Mouse (Mus musculus) gastrocnemius, adult 8-10 months (tissue): ENCODE data around the gene Otud6a. TPM values are rescaled to one million over a fixed set of nuclear protein-coding genes. Genes with fewer than 3 reads are reported as not detected.
"Not testable (repeated sequence)": the region's sequence is repeated elsewhere in the genome, so short reads cannot be mapped to it uniquely, and the experiment has no call there.

Source experiments
- DNase-seq, 2 experiments: peaks; one replicate each; pipeline ENCODE4 v3.0.0; 2022; ENCODE audit warnings: low spot score in 2 of 2
- microRNA-seq: library from miRNA; unstranded; fragments of <30 nt; microRNA quantifications from one replicate; pipeline ENCODE4 v1.2.0, GENCODE M21; 2022
- total RNA-seq, 4 experiments: library from RNA; stranded (reverse); gene quantifications; 2 replicates each; pipeline ENCODE4 v1.2.4; 2022

Gene Otud6a
- not detected for total RNA-seq

DNA sequence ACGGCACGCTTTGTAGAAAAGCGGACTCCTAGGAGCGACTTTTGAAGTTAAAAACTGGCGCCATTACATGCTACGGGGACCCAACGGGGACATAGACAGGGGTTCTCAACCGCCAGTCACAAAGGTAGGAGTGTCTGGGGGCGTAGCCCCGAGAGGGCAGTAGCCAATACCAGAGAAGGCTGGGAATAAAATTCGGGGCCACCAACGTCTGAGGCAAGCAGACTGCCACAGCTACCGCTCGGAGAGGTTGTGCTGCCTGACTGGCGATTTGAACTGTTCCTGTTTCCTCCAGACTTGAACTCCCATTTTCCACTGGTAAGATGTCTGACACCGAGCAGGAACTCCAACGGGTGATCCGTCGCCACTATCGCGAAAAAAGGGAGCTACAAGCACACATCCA, at the start of gene Otud6a:
Gene Otud6a, plus strand, starts transcription at position 321 of the 400 bp plus-strand sequence.
- DNase-seq = no peak

DNA sequence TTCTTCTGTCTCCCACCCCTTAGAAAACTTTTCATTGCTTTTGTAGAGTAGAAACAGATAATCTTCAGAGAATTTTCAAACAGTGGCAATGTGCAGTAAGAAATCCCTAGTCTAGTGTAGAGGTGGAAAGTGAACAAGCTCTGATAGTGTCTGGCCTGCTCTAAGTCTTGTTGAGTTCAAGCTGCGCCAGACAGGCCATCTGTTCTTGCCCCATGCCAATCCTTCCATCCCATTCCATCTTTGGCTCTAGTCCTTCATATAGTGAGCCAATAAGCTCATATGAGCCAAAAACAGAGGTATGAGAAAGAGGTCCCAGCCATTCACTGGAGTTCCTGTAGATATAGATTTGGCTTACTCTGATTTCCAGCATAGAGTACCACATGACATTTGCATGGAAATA, 38.9 kb upstream of the Otud6a start:
- no peak for DNase-seq

DNA sequence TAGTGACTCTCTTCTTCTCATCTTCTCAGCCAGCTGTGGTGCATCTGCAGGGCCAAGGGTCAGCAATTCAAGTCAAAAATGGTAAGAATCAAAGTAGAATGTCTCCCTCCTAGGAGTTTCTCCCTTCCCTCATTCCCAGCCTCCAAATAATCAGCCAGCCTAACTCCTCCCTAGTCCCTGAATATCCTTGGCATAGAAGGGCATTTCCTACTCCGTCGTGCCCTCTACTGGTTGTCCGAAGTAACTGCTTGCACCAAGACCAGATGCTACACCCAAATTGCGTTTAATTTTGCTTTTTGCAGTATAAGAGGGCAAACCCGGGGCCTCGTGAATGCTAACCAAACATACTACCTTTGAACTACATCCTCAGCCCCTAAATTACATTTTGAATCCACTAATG, 36.5 kb upstream of the Otud6a start:
- DNase-seq = no peak

DNA sequence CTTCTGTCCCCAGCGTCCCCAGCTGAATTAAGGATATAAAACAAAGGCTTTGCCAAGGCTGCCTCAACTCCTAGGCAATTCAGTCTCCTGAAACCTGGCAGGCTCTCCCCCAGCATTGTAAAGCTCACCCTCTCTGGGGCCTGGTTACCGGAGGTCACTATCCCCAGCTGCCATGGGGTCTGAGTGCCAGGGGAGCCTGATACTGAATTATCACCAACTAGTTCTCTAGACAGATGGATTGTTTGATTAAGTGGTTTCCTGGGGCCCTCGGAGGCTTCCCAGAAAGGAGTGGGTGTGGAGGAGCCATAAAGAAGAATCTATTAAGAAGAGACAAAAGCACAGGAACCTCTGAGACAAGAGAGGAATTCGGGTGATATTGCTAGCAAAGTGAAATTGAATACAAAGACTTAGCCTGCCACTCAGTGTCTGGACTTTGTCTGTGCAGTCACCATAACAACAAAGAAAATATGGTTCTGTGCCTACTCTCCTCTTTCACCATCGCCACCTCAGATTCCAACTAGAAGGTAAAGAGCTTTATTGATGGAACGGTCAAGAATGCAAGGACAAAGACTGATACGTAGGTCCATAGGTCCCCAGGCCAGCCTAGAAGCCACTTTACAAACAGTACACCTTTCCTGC, 34.5 kb upstream of the Otud6a start:
- no peak for DNase-seq

DNA sequence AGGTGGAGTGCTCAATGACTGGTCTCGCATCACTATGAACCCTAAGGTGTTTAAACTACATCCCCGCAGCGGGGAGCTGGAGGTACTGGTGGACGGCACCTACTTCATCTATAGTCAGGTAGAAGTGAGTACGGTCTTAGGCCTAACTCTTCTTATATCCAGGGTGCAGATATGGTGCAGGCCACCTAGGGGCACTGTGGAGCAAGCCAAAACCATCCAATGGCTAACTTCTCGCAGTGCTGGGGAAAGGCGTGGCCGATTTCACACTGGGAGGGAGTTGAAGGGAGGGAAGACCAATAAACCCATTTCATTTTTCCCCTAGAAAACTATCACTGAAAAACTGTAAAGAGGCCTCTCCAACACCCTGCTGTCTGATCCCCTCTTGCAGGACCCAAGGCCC, 33.8 kb upstream of the Otud6a start:
- no peak for DNase-seq

DNA sequence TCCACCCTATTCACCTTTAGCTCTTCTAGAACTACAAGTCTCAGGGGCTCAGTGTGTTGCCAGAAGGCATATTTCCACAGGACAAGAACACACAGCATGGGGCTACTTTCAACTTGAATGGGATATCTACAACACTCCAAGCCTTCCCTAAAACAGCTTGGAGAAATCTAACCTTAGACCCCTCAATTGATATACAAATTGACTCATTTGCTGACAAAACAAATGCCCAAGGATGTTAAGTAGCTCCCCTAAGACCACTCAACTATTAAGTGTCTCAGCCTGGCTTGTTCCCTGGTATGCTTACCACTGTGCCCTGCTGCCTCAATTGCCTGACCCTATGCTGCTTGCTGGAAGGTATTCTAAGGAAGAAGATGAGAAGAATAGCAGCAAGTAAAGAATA, 27.9 kb upstream of the Otud6a start:
- no peak for DNase-seq

DNA sequence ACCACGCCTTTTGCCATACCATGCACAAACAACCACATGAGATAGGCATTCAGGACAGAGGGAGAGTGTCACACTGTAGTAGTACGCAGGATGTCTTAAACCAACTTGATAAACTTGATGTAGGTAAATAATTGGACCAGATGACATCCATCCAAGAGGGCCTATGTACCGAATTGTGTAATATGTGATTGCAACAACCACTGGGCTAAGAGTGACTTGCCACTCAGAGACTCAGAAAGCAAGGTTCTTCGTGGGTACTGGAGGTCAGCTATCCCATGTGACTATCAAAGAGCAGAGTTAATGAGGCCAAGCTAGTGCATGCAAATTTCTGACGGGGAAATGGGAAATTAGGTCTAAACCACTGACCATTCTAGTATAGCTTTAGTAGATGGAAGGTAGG, 27.2 kb upstream of the Otud6a start:
- DNase-seq = no peak

DNA sequence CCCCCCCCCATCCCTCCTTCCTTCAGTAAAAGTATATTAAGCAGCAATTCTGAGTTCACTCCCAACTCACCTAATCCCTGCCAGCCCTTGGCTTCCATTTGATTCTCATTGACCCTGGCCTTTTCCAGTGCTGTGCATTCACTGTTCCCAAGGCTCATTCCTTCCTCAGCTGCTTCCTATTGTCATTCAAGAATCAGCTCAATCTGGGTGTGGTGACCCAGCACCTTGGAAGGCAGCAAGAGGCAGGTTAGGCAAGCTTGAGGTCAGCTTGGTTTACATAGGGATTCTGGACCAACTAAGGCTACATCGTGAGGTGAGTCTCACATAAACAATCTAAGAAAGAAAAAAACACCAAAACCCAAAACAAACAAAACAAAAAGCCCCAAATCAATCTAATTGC, 19.6 kb upstream of the Otud6a start:
- no peak for DNase-seq

DNA sequence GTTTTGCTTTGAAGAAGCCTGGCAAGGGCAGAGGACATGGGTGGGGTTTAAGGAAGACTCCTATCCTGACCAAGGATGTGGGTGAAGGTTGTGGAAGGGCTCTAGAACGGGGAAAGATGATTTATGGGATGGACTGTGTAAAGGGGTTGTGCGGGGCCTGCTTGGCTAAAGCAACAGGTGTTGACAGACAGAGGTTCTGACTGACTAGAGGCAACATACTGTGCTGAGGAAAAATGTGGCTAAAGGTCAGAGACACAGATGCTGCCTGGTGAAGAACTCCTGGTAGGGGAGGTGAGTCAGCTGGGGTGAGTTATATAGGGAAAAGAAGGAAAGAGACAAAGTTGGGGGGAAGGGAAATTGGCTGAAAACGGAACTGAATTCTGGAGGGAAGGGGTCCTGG, 3.5 kb downstream of the Otud6a start:
- no peak for DNase-seq

DNA sequence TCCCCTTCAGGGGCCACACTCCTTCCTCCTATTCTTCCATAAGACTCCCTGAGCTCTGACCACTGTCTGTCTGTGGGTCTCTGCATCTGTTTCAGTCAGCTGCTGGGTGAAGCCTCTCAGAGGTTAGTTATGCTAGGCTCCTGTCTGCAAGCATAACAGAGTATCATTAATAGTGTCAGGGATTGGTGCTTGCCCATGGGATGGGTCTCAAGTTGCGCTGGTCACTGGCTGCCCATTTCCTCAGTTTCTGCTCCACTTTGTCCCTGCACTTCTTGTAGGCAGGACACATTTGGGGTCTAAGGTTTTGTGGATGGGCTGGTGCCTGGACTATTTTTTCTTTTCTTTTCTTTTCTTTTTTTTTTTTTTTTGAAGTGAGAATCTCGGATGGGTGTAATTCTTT, 13.8 kb downstream of the Otud6a start, which contains the start of gene Awat2:
Gene Awat2, minus strand, starts transcription at position 101 of the 400 bp plus-strand sequence.
- not testable (repeated sequence) for DNase-seq

DNA sequence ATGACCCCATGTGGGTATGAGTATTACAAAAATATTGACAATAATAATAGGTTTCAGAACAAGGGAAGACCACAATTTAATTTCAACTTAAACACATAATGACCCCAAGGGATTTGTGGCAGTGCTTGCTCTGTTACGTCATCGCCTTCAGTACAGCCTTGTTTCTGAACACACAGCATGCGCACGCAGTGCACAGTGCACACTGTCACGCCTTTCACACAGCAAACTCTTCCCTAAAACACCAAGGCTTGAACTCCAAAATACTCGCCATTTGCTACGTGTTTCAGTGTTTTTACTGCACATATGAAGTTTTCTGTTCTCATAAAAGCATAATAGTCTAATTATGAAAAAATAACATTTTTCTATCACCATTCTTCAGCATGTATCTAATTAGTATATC, 14.7 kb downstream of the Otud6a start:
- no peak for DNase-seq

DNA sequence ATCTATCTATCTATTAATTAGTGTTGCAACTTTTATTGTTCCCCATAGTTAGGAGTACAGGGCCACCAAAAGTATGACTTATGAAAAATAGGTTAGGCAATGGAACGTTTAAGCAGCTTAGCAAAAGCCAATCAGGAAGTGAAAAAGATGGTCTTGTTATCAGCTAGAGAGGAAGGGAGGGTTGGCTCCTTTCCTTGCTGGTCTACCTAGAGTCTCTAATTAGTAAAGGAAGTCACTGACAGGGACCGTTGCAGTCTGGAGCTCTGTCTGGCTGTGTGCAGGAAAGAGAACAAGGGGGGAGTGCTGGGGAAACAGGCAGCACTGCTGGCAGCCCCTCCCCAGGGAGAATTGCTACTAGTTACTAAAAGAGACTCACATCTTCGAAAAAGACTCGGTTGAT, 39.2 kb downstream of the Otud6a start:
- no peak for DNase-seq

DNA sequence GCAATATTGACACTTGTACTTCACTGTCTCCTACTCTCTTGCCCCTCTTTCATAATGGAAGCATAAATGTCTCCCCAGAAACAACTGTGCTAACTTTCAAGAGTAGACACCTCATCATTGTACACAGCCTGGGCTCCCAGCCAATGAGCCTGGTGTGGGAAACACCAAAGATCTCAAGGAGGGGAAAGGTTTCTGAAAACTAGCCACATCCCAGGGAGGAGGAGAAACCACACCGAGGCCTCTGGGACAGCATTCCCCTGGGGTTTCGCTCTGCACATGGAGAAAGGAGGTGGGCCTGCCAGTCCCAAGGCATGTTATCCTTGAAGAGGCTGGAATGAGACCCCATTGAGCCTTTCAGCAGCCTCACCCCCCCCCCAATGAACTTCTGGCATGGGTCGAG, 41.3 kb downstream of the Otud6a start:
- DNase-seq = no peak

DNA sequence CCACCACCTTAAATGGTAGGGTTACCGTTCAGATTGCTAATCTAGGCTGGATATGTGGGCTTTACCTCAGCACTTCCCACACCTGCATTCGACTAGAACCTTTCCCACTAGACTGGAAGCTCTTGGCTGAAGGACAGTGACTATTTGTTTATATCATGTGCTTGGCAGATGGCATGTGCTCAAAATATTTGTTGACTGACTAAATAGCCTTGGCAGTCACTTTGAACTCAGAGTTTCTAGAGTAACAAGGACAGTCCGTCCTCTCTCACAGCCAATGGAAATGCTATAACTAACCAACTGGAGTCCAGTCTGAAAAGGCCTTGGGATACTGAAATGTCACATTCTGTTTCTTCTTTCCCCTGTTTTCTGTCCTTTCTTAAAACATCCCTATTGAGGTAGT, 42.7 kb downstream of the Otud6a start:
- no peak for DNase-seq

DNA sequence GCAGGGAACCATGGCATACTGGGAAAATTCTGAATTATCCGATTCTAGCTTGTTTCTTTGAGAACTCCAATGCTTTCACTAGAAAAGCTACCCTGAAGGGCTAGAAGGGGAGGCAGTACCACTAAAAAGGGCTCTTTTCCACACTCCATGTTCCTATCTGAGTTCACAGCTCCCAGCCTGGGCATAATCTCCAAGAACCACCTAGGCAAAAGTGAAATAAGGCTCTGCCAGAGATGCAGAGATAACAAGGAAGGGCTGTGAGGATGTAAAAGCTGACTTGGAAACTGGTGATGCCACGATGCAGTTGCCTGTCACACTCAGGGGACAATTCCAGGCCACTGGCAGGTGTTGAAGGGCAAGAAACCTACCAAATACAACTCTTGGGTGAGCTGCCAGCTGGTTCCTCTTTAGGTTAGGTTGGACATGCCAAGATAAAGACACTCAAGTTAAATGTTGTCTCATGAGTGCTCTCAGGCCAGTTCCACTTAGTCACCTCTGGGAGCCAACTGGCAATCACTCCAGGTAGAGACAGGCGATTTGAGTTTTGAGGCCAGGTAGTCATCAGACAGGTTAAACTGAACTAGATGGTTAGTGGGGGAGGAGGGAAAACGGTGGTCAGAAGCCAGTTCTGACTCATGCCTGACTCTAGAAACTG, 46.9 kb downstream of the Otud6a start:
- no peak for DNase-seq

Small RNA genes within 50 kb of the gene (microRNA-seq; reads per million reads assigned to microRNA genes)
- 1,535 reads per million, percentile 83 among the genes with 10 or more reads in this experiment for gene Mir676

Other genes with a start within 250 kb of the Otud6a start
- gene Awat2, start 13.7 kb downstream of the Otud6a start, total RNA-seq = under 1 TPM in 1 of 4 experiments, not detected in 3; 0.34 TPM
- 10 to 100 TPM; 36.1 to 41.6 (median 38.7) TPM for gene Igbp1, start 65.3 kb downstream of the Otud6a start, total RNA-seq
- gene Dgat2l6, start 95.8 kb downstream of the Otud6a start, total RNA-seq = under 1 TPM; 0.07 to 0.56 (median 0.30) TPM
- not detected for gene Awat1, start 143.2 kb downstream of the Otud6a start, total RNA-seq
- gene P2ry4, start 165.9 kb downstream of the Otud6a start, total RNA-seq = not detected
- gene Arr3, start 176.5 kb downstream of the Otud6a start, total RNA-seq = not detected
- gene Kif4, start 196.7 kb downstream of the Otud6a start, total RNA-seq = under 1 TPM in 1 of 4 experiments, not detected in 3; 0.07 TPM
- 10 to 100 TPM in 3 of 4 experiments, 1 to 10 TPM in 1; 9.9 to 13.4 (median 11.3) TPM for gene Pdzd11, start 197.6 kb downstream of the Otud6a start, total RNA-seq